Mouse (Mus musculus) kidney, postnatal 4 days (tissue): ENCODE results near the gene Gm14214.

Experiments used
- DNase-seq, 2 experiments: peaks; one replicate each; pipeline ENCODE4 v3.0.0; 2021; ENCODE audit warnings: mixed read lengths in 2 of 2

Gm14214 gene

GRCm38 (mm10) chr2:154729737-154730136 lies 40.1 kb downstream of the Gm14214 start:
- DNase-seq, result peak; percentile 37 to 58

GRCm38 (mm10) chr2:154723473-154723872 lies 46.4 kb downstream of the Gm14214 start:
- DNase-seq, result peak; percentile 55 to 67

- DNase-seq, result no peak
Observed at GRCm38 (mm10) chr2:154720315-154720714, 49.5 kb downstream of the Gm14214 start.
